Mouse (Mus musculus) stomach, embryonic 14.5 days (tissue): Measurements from ENCODE around the gene Unk. TPM values are rescaled to one million over a fixed set of nuclear protein-coding genes. Genes with fewer than 3 reads are reported as not detected.

Experiments
- ATAC-seq: fragments of 200-750 bp; cut with Nextera tagmentation; 2 replicates; pipeline ENCODE4 v1.8.0; 2017; ENCODE audit warnings: low read depth, moderate TSS enrichment; ENCODE audit not compliant: insufficient number of reproducible peaks, insufficient read depth, low FRiP score
- H3K27ac ChIP-seq: fragments of 300-500 bp; sonication (generic); 2 replicates; pipeline ENCODE4 v1.5.1; 2014; ENCODE audit warnings: mild to moderate bottlenecking, low read length, moderate library complexity, mixed read lengths
- H3K27me3 ChIP-seq: fragments of 300-500 bp; sonication (generic); 2 replicates; pipeline ENCODE4 v1.6.1; 2014; ENCODE audit warnings: low read length, control low read depth, mixed read lengths; ENCODE audit not compliant: control insufficient read depth, insufficient read depth
- H3K36me3 ChIP-seq: fragments of 300-500 bp; sonication (generic); 2 replicates; pipeline ENCODE4 v1.6.1; 2014; ENCODE audit warnings: mild to moderate bottlenecking, control low read depth, low read length, moderate library complexity, mixed read lengths; ENCODE audit not compliant: control insufficient read depth, insufficient read depth
- H3K4me1 ChIP-seq: fragments of 300-500 bp; sonication (generic); 2 replicates; pipeline ENCODE4 v1.6.1; 2014; ENCODE audit warnings: low read length, control low read depth, mixed read lengths; ENCODE audit not compliant: control insufficient read depth, insufficient read depth
- H3K4me2 ChIP-seq: fragments of 300-500 bp; sonication (generic); replicated peaks from 2 replicates; pipeline ENCODE4 v1.6.1; 2014; ENCODE audit warnings: low read depth, low read length, control low read depth
- H3K4me3 ChIP-seq: fragments of 300-500 bp; sonication (generic); 2 replicates; pipeline ENCODE4 v1.5.1; 2014; ENCODE audit warnings: low read depth, low read length, control low read depth
- H3K9ac ChIP-seq: fragments of 300-500 bp; sonication (generic); replicated peaks from 2 replicates; pipeline ENCODE4 v1.6.1; 2014; ENCODE audit warnings: low read depth, mild to moderate bottlenecking, control low read depth, low read length, moderate library complexity, mixed read lengths
- H3K9me3 ChIP-seq: fragments of 300-500 bp; sonication (generic); 2 replicates; pipeline ENCODE4 v1.6.1; 2016; ENCODE audit warnings: low read depth, low read length, control low read depth; ENCODE audit not compliant: control insufficient read depth
- WGBS: fragments of 180-500 bp; shearing (Covaris S2); extraction: QIAGEN DNeasy Blood & Tissue Kit; methylation state at CpG from one replicate; pipeline ENCODE4 v1.1.7; 2014; 5-methylcytosine and 5-hydroxymethylcytosine counted together
- polyA plus RNA-seq: library from polyadenylated mRNA; unstranded; fragments of >200 nt; fragmentation: Nextera tagmentation; extraction: Ambion mirVana; gene quantifications from 2 replicates; pipeline ENCODE4 v1.2.1, GENCODE M21; 2014

The Unk gene
- polyA plus RNA-seq, 1 experiment from 2014 or later: 31.6 TPM

DNA sequence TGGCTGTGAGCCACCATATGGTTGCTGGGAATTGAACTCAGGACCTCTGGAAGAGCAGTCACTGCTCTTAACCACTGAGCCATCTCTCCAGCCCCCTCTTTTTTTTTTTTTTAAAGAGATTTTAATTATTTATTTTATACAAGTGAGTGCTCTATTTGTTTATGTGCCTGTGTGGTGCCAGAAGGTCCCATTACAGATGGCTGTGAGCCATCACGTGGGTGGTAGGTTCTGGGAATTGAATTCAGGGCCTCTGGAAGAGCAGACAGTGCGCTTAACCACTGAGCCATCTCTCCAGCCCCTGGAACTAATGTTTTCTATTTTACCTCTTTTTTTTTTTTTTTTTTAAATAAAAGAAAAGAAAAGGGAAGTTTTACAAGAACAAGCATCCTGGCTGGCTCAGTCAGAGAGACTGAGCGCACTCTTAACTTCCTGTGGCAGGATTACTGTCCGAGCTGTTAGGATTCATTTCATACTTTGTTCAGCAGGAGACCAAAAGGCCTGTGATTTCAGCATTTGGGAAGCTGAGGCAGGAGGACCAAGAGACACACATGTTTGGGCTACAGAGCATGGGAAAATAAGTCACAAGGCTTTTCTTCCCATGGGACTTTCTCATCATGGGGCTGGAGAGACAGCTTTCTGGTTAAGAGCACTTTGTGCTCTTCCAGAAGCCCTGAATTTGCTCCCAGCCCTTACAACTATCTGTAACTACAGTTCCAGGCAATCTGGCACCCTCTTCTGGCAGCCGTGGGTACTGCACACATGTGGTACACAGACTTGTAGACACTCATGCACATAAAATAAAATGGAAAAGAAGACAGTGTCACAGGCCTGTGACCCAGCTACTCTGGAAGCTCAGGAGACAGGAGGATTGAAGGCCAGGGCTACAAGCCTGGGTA is 66.3 kb downstream of the Unk start:
- H3K27me3 ChIP-seq: no peaks in the 10 kb centered on the region
- H3K4me2 ChIP-seq: no peak overlapping the region
- H3K4me3 ChIP-seq: no peak overlapping the region
- WGBS: 87% methylated on average over 5 of the region's 5 CpGs
- H3K4me1 ChIP-seq: peaks cover 24% of the 10 kb centered on the region
- no peak for ATAC-seq
- no peak overlapping the region for H3K27ac ChIP-seq
- H3K9ac ChIP-seq: no peak overlapping the region
- no peaks in the 10 kb centered on the region for H3K9me3 ChIP-seq
- no peaks in the 10 kb centered on the region for H3K36me3 ChIP-seq

DNA sequence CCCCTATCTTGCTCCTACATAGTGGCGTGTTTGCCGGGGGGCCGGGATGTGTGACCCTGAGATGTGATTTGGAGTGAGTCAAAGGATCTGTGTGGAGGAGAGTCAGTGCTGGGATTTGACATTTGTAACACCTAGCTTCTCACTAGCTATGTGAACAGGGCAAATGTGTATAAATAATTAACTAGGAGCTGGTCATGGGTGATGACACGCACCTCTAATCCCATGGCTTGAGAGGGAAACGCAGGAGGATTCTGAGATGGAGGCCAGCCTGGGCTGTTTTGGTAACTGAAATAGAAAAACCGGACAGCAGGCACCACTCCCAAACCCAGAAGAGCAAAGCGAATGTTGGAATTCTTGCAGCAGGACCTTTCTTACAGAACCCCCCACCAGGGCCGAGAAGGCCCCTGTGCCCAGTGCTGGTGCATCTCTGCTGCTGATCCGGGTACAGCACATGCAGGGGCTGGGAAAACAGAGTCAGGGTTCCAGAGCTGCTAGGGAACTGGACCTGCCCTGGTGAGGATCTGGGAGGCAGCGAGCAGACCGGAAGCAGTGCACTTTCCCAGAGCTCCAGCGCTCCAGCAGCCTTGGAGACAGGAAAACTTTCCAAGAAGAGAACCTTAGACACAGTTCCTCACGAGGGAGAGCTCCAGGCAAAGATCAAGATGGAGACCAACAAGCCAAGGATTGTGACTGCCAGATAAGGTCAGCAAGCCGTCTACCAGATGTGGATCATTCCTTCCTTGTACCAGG is 68.8 kb downstream of the Unk start:
- ATAC-seq: no peak
- H3K27me3 ChIP-seq: no peaks in the 10 kb centered on the region
- H3K27ac ChIP-seq: peak overlapping the region; percentile 58; the same call in 1 of the 2 replicates
- H3K4me3 ChIP-seq: no peak overlapping the region
- 70% methylated on average over 14 of the region's 14 CpGs for WGBS
- no peaks in the 10 kb centered on the region for H3K36me3 ChIP-seq
- H3K9ac ChIP-seq: no peak overlapping the region
- H3K9me3 ChIP-seq: no peaks in the 10 kb centered on the region
- peaks cover 47% of the 10 kb centered on the region for H3K4me1 ChIP-seq
- no peak overlapping the region for H3K4me2 ChIP-seq

DNA sequence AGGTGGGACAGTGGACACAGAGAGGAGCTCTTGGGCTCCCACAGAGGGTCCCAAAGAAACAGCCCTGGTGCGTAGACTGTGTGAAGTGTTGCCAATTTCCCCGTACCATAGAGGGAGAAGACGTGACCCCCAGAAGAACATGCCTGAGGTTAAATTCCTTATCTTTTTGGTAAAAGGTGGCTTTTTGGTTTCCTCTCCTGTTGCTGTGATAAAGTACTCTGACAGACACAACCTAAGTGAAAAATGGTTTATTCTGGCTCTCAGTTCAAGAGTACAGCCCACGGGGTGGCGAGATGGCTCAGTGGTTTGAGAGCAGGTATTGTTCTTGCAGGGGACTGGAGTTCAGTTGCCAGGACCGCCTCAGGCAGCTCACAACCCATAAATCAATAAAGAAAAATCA is 69.3 kb downstream of the Unk start:
- no peak overlapping the region for H3K4me2 ChIP-seq
- H3K9ac ChIP-seq: no peak overlapping the region
- H3K4me3 ChIP-seq: no peak overlapping the region
- peaks cover 53% of the 10 kb centered on the region for H3K4me1 ChIP-seq
- ATAC-seq: no peak
- 87% methylated on average over 6 of the region's 6 CpGs for WGBS
- H3K36me3 ChIP-seq: no peaks in the 10 kb centered on the region
- no peaks in the 10 kb centered on the region for H3K9me3 ChIP-seq
- H3K27me3 ChIP-seq: no peaks in the 10 kb centered on the region
- peak overlapping the region; percentile 58; the same call in 1 of the 2 replicates for H3K27ac ChIP-seq

DNA sequence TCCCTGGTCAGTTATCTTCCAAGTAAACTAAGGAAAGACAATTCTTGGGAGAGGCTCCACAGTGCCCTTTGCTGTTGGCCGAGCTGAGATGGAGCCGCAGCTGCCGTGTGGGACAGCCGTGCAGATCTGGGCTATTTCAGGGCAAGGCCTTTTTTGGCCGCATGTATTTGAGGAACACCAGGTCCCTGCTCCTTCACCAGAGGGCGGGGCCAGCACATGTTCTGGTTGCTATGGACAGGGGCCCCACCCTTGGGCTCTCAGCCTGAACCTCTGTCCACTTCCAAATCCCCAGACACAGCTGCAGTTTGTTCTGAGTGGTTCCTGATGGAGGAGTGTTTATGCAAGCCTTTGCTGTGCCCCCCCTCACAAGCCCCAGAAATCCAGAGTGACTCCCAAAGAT is 70.3 kb downstream of the Unk start:
- ATAC-seq: peak; percentile 46; the same call in 1 of the 2 replicates
- 32% methylated on average over 6 of the region's 6 CpGs for WGBS
- Histone ChIP-seq H3K4me1 (peaks cover 54% of the 10 kb centered on the region), H3K27ac (peak overlapping the region; percentile 94; the same call in 1 of the 2 replicates), H3K36me3 (no peaks in the 10 kb centered on the region), H3K4me3 (no peak overlapping the region), H3K4me2 (no peak overlapping the region), H3K27me3 (no peaks in the 10 kb centered on the region), H3K9ac (no peak overlapping the region), H3K9me3 (no peaks in the 10 kb centered on the region)

DNA sequence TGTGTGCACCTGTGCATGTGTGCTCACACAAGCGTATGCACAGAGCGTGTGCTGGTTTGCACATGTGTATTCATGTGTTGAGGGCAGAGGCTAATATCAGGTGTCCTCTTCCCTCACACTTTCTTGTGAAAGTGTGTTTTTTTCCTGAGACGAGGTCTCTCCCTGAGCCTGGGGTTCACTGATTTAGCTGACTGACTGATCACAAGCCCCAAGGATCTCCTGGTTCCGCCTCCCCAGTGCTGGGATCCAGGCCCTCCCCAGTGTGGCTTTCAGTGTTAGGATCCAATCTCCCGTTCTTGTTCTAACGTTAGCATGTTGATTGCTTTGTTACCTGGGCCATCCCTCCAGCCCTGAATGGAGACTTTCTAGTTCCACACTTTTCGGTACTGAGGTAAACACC is 70.7 kb downstream of the Unk start:
- H3K27me3 ChIP-seq: no peaks in the 10 kb centered on the region
- H3K4me1 ChIP-seq: peaks cover 54% of the 10 kb centered on the region
- H3K4me3 ChIP-seq: no peak overlapping the region
- H3K9me3 ChIP-seq: no peaks in the 10 kb centered on the region
- no peak for ATAC-seq
- no peaks in the 10 kb centered on the region for H3K36me3 ChIP-seq
- WGBS: 68% methylated on average over 7 of the region's 7 CpGs
- H3K27ac ChIP-seq: peak overlapping the region; percentile 94; the same call in 1 of the 2 replicates
- no peak overlapping the region for H3K9ac ChIP-seq
- no peak overlapping the region for H3K4me2 ChIP-seq

DNA sequence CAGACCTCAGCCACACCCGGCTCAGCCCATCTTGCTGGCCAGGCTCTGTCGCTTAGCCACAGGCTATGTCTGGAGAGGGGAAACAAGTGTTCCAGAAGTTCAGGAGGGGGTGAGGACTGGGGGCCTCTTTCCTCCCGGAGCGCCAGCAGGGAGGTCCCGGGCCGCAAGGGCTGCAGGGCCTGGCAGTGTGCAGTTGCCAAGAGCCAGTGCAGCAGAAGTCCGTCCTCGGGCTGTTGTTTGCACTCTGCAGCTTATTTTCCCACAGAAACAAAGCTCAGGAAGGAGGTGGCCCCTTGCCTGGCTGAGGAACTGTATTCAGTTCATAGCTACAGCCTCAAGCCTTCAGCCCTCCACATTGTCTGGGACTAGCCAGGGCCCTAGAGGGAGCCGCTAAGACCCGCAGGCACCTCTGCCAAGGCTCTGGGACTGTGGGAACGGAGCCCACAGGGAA is 71.8 kb downstream of the Unk start:
- Histone ChIP-seq H3K36me3 (no peaks in the 10 kb centered on the region), H3K9me3 (no peaks in the 10 kb centered on the region), H3K27me3 (0 out of 2 replicates have a peak, but pooled peaks cover 2% of the 10 kb centered on the region), H3K9ac (no peak overlapping the region; the same call in 1 of the 2 replicates), H3K4me3 (no peak overlapping the region), H3K4me1 (peaks cover 66% of the 10 kb centered on the region), H3K27ac (peak overlapping the region; percentile 94), H3K4me2 (peak overlapping the region; percentile 17)
- peak; percentile 38; the same call in 1 of the 2 replicates for ATAC-seq
- WGBS: 28% methylated on average over 11 of the region's 11 CpGs

DNA sequence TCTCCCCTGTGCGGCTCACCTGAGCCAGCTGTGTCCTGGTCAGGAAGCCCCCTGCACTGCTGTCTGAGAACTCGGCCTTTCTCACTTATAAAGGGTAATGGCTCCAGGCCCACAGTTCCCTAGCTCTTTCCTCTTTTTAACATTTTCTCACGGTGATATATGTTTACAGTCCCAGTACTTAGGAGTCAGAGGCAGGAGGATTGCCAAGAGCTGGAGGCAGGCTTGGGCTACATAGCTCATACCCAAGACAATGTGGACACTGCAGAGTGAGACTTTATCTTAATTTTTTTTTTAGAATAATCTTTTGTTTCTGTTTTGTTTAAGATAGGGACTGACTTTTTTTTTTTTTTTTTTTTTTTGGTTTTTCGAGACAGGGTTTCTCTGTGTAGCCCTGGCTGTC is 72.3 kb downstream of the Unk start:
- H3K9me3 ChIP-seq: no peaks in the 10 kb centered on the region
- no peaks in the 10 kb centered on the region for H3K36me3 ChIP-seq
- peak overlapping the region; percentile 94 for H3K27ac ChIP-seq
- no peak overlapping the region; the same call in 1 of the 2 replicates for H3K9ac ChIP-seq
- no peak overlapping the region for H3K4me3 ChIP-seq
- H3K4me2 ChIP-seq: peak overlapping the region; percentile 17; the same call in 1 of the 2 replicates
- ATAC-seq: no peak
- 48% methylated on average over 3 of the region's 4 CpGs for WGBS
- H3K4me1 ChIP-seq: peaks cover 71% of the 10 kb centered on the region
- peaks cover 7% of the 10 kb centered on the region; the same call in 1 of the 2 replicates for H3K27me3 ChIP-seq

DNA sequence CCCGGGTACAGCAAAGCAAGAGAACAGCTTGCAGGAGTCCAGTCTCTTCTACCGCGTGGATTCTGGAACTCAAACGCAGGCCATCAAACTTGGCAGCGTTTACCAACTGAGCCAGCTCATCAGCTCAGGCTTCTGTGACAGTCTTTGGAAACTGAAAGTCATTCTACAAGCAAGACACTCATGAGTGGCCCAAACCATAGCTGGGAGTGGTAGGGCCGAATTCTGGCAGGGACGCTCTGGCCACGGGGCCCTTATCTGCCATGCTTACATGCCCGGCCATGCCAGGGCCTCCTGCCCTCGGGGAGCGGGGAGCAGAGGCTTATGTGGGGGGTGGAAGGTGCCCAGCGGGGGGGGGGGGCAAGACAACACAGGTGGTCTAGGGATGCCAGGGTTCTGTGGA is 73.5 kb downstream of the Unk start:
- peaks cover 82% of the 10 kb centered on the region for H3K4me1 ChIP-seq
- H3K4me2 ChIP-seq: no peak overlapping the region
- no peak overlapping the region for H3K4me3 ChIP-seq
- 66% methylated on average over 12 of the region's 12 CpGs for WGBS
- no peaks in the 10 kb centered on the region for H3K36me3 ChIP-seq
- no peaks in the 10 kb centered on the region for H3K9me3 ChIP-seq
- peaks cover 14% of the 10 kb centered on the region for H3K27me3 ChIP-seq
- no peak overlapping the region for H3K9ac ChIP-seq
- peak overlapping the region; percentile 74; the same call in 1 of the 2 replicates for H3K27ac ChIP-seq
- ATAC-seq: no peak
